Mouse (Mus musculus): ENCODE results near the gene Ccdc88b.

Gene Ccdc88b

GRCm38 (mm10) chr19:6857003-6857360, 1.0 kb downstream of the Ccdc88b start:
- DNase-seq (ENCODE audit: low spot score) = no peak

GRCm38 (mm10) chr19:6856281-6857002, 1.6 kb downstream of the Ccdc88b start:
- DNase-seq (ENCODE audit: low spot score) = no peak

GRCm38 (mm10) chr19:6855225-6856031, 2.6 kb downstream of the Ccdc88b start:
- no peak for DNase-seq (ENCODE audit: low spot score)

- DNase-seq (ENCODE audit: low spot score) = no peak
Observed at GRCm38 (mm10) chr19:6854658-6855057, 3.4 kb downstream of the Ccdc88b start.

- no peak for DNase-seq (ENCODE audit: low spot score)
Observed at GRCm38 (mm10) chr19:6853903-6854302, 4.1 kb downstream of the Ccdc88b start.

- no peak for DNase-seq (ENCODE audit: low spot score)
Observed at GRCm38 (mm10) chr19:6852393-6853305, 5.4 kb downstream of the Ccdc88b start.

- no peak for DNase-seq (ENCODE audit: low spot score)
Observed at GRCm38 (mm10) chr19:6851497-6851896, 6.5 kb downstream of the Ccdc88b start.

GRCm38 (mm10) chr19:6849506-6850068, 8.4 kb downstream of the Ccdc88b start:
- DNase-seq (ENCODE audit: low spot score) = no peak

GRCm38 (mm10) chr19:6847841-6848517, 10.0 kb downstream of the Ccdc88b start:
- DNase-seq (ENCODE audit: low spot score) = no peak

- no peak for DNase-seq (ENCODE audit: low spot score)
Observed at GRCm38 (mm10) chr19:6846050-6846449, 12.0 kb downstream of the Ccdc88b start.

- no peak for DNase-seq (ENCODE audit: low spot score)
Observed at GRCm38 (mm10) chr19:6842353-6842752, 15.7 kb downstream of the Ccdc88b start.

GRCm38 (mm10) chr19:6841292-6841597, 16.8 kb downstream of the Ccdc88b start:
- no peak for DNase-seq (ENCODE audit: low spot score)

GRCm38 (mm10) chr19:6840475-6841291, 17.3 kb downstream of the Ccdc88b start, which contains the start of gene Rps6ka4:
Gene Rps6ka4 (minus strand): TSS chr19:6840636.
- peak; percentile 35 for DNase-seq (ENCODE audit: low spot score)

GRCm38 (mm10) chr19:6839615-6840474, 18.2 kb downstream of the Ccdc88b start:
- no peak for DNase-seq (ENCODE audit: low spot score)

- no peak for DNase-seq (ENCODE audit: low spot score)
Observed at GRCm38 (mm10) chr19:6832363-6832762, 25.6 kb downstream of the Ccdc88b start.

- DNase-seq (ENCODE audit: low spot score) = no peak
Observed at GRCm38 (mm10) chr19:6831331-6831730, 26.7 kb downstream of the Ccdc88b start.

- DNase-seq (ENCODE audit: low spot score) = no peak
Observed at GRCm38 (mm10) chr19:6830556-6831316, 27.3 kb downstream of the Ccdc88b start.

- no peak for DNase-seq (ENCODE audit: low spot score)
Observed at GRCm38 (mm10) chr19:6829870-6830555, 28.0 kb downstream of the Ccdc88b start.
